Mouse (Mus musculus): ENCODE data around the gene Rubcn. TPM values are rescaled to one million over a fixed set of nuclear protein-coding genes. Genes with fewer than 3 reads are reported as not detected.
"Not testable (repeated sequence)": the region's sequence is repeated elsewhere in the genome, so short reads cannot be mapped to it uniquely, and the experiment has no call there.

The Rubcn gene
- total RNA-seq (2014; fragmentation: Nextera tagmentation) (5.1 and 6.6 TPM in 2 replicates), total RNA-seq (2017) (4.0 and 6.1 TPM in 2 replicates)

DNA sequence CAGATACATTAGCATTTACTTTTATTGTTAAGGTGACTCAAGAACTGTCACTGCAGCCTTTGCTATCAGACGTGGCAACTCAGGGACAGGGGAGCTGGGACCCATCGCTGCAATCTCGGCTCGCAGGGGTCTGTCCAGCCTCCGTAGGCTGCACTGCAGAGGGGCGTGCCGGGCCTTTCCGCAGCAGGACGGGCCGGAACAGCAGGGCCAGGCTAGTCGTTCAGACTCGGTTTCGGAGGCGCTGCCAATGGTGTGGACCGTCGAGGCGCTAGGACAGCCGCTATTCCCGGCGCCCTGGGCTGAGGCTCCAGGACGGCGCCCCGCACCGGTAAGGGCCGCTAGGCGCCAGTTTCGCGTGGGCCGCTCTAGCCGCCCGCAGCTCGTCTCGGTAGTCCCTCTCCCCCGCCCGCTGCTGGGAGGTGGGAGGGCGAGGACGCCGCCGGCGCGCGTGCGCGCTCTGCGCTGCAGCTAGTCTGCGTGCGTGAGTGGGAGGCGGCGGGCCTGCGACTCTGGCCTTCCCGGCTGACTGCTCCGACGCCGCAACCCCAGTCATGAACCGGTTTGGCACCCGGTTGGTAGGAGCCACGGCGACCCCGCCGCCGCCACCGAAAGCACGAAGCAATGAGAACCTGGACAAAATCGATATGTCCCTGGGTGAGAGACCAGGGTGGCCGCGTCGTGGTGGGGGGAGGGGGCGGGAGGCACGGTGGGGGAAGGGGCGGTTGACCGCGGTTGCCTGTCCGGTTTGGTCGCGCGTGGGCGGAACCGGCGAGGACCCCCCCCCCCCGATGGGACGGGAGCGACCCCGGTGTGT, at the start of gene Rubcn, which contains the start of gene Fyttd1:
Gene Rubcn, minus strand, starts transcription at position 424 of the 814 bp plus-strand sequence.
Gene Fyttd1, plus strand, starts transcription at position 158 of the 814 bp plus-strand sequence.
- ATAC-seq (replicated peaks; ENCODE audit: low FRiP score, low TSS enrichment, poor library complexity, severe bottlenecking): peak; percentile 95

- no peak for ATAC-seq (replicated peaks; ENCODE audit: low FRiP score, low TSS enrichment, poor library complexity, severe bottlenecking)
Measured at GRCm38 (mm10) chr16:32927044-32927443, 49.5 kb upstream of the Rubcn start.

GRCm38 (mm10) chr16:32926629-32927028, 49.1 kb upstream of the Rubcn start:
- ATAC-seq (replicated peaks; ENCODE audit: low FRiP score, low TSS enrichment, poor library complexity, severe bottlenecking): not testable (repeated sequence)

- ATAC-seq (replicated peaks; ENCODE audit: low FRiP score, low TSS enrichment, poor library complexity, severe bottlenecking): no peak
Measured at GRCm38 (mm10) chr16:32915292-32916068, 37.9 kb upstream of the Rubcn start.

DNA sequence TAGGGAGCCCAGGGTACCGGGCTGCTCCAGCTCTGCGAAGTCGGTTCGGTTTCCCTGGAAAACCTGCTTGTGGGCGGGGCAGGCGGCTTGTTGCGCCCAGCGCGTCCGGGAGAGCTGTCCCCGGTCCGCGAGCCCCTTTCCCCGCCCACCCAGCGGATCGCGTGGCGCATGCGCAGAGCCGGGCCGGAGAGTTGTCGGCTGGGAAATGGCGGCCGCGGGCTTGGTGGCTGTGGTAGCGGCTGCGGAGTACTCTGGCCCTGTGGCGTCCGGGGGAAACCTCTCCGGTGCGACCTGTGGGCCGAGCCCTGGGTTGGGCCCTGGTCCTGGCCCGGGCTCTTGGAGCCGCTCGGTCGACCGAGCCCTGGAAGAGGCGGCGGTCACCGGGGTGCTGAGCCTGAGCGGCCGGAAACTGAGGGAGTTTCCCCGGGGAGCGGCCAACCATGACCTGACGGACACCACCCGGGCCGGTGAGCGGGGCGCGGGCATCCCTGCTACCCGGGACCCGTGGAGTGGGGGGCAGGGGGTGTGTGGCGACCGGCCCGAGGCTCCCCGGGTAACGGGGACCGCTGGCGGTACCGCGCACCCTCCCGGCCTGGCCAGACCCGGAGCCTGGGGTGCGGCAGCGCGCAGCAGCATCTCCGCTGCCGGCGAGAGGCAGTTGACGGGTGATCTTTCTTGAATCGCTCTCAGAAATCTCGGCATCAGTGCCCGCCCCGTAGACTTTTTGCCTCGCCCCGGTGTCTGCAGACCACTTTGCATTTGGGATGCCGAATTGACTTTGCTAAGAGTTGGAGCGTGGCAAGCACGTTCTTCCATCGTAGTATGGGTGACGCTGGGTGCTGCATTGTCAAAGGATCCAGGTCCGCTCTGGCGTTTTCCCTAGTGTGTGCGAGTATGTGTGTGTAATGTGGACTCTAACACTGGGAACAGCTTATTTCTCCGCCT, 36.6 kb upstream of the Rubcn start, which contains the start of gene Lrch3:
Gene Lrch3, plus strand, starts transcription at position 164 of the 945 bp plus-strand sequence.
- peak; percentile 82 for ATAC-seq (replicated peaks; ENCODE audit: low FRiP score, low TSS enrichment, poor library complexity, severe bottlenecking)

GRCm38 (mm10) chr16:32913212-32913611, 35.6 kb upstream of the Rubcn start:
- no peak for ATAC-seq (replicated peaks; ENCODE audit: low FRiP score, low TSS enrichment, poor library complexity, severe bottlenecking)

- ATAC-seq (replicated peaks; ENCODE audit: low FRiP score, low TSS enrichment, poor library complexity, severe bottlenecking): peak; percentile 55; the same call in 1 of the 2 replicates
Measured at GRCm38 (mm10) chr16:32906727-32907126, 29.2 kb upstream of the Rubcn start.

DNA sequence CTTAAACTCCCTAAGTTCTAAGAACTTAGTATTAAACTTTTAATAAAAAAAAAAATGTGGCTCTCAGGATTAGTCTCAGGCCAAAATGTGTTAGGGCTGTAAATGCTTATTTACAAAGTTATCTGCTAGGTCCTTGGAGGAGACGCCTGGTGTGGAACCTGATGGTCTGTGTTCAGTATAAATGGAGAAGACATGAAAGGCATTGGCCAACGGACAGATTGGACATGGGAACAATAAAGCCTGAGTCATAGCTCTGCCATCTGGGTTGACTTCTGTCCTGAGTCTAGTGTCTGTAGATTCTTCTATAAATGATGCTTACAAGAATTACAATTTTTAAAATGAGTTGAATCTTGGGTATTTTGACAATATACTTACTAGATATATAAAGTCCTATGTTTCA, 28.6 kb upstream of the Rubcn start:
- no peak for ATAC-seq (replicated peaks; ENCODE audit: low FRiP score, low TSS enrichment, poor library complexity, severe bottlenecking)

DNA sequence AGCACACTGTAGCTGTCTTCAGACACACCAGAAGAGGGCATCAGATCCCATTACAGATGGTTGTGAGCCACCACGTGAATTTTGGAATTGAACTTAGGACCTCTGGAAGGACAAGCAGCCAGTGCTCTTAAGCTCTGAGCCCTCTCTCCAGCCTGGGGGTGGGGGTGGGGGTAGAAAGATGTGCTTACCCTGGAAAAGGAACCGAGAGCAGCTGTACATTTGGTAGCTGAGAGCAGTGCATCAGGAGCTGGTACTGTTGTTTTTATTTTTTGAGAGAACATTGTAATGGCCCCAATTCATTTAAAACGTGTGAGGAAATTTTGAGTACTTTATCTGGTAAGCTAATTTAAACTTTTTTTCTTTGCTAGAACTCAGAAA, 24.5 kb upstream of the Rubcn start:
- no peak for ATAC-seq (replicated peaks; ENCODE audit: low FRiP score, low TSS enrichment, poor library complexity, severe bottlenecking)

GRCm38 (mm10) chr16:32901360-32902050, 23.9 kb upstream of the Rubcn start:
- ATAC-seq (replicated peaks; ENCODE audit: low FRiP score, low TSS enrichment, poor library complexity, severe bottlenecking): no peak

DNA sequence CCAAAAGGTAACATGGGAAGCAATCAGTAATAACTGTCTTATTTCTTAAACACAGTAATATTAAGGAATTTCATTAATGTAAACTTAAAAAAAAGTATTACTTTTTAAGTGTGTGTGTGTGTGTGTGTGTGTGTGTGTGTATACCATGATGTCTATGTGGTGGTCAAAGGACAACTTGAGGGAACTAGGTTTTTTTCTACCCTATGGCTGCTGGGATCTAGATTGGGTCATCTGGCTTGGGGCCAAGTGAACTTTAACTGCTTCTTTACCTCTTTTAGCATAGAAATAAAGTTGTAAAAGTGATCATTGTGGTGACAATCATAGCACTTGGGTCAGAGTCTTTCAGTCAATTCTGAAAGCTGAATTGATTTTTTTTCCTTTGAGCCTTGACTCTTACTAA, 18.6 kb upstream of the Rubcn start:
- no peak for ATAC-seq (replicated peaks; ENCODE audit: low FRiP score, low TSS enrichment, poor library complexity, severe bottlenecking)

DNA sequence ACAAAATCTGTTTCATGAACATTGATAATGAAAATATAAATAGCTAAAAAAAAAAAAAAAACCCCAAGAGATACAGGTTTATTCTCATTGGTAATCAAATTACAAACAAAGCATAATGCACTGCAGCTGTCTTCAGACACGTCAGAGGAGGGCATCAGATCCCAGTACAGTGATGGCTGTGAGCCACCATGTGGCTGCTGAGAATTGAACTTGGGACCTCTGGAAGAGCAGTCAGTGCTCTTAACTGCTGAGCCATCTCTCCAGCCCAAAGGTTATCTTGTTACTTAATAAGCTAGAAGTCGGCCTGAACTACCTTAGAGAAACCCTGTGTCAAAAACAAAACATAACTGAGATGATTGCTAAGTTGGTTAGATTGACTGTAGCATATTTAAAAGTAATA, 12.3 kb upstream of the Rubcn start:
- ATAC-seq (replicated peaks; ENCODE audit: low FRiP score, low TSS enrichment, poor library complexity, severe bottlenecking): no peak

DNA sequence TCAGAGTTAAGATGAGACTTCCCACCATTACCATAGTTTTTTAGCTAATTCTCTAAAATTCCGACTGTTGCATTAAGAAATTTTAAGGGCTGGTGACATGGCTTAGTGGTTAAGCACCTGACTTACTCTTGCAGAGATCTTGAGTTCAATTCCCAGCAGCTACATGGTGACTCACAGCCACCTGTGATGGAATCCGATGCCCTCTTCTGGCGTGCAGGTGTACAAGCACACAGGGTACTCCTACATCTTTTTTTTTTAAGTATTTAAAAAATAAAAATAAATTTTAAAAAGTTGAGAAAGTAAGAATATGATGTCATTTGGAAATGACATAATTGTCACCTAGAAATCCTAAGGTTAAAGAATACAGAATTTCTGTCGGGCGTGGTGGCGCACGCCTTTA, 10.4 kb upstream of the Rubcn start:
- no peak for ATAC-seq (replicated peaks; ENCODE audit: low FRiP score, low TSS enrichment, poor library complexity, severe bottlenecking)

DNA sequence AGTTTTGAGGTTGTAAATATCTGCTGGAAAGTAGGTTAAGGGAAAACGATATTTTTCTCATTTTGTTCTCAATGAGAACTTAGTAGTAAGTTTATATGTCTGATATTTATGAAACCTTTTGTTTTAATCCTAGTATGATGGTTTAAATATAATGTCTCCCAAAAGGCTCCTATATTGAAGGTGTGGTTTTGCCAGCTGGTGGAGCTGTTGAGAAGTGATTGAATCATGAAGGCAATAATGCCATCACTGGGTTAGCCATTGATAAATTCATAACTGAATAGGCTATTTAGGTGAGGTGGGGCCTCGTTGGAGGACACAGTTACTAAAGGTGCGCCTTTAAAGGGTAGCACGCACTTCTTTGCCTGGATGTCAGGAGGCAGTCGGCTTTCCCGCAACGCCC, 4.0 kb upstream of the Rubcn start:
- ATAC-seq (replicated peaks; ENCODE audit: low FRiP score, low TSS enrichment, poor library complexity, severe bottlenecking): no peak

GRCm38 (mm10) chr16:32878972-32879926, 1.7 kb upstream of the Rubcn start:
- no peak for ATAC-seq (replicated peaks; ENCODE audit: low FRiP score, low TSS enrichment, poor library complexity, severe bottlenecking)

DNA sequence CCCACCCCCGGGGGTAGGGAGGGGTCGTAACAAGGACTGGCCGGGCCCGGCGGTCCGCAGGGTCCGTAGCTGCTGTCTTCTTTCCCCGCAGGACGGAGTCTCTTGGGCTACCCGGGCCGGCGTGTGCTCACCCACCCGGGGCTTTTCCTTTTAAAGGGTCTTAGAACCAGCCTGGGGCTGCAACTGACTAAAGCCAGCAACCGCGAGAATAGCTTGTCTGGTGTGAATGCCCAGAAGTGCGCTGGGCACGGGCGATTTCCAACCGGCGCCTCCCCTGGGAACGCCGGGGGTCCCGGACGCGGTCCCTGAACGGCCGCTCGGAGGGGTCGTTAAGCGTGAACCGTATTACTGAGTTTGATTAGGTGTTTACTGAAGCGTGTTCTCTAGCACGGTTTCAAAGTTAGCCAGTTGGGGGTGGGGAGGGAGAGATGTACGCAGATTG, 612 bp upstream of the Rubcn start:
- no peak for ATAC-seq (replicated peaks; ENCODE audit: low FRiP score, low TSS enrichment, poor library complexity, severe bottlenecking)

DNA sequence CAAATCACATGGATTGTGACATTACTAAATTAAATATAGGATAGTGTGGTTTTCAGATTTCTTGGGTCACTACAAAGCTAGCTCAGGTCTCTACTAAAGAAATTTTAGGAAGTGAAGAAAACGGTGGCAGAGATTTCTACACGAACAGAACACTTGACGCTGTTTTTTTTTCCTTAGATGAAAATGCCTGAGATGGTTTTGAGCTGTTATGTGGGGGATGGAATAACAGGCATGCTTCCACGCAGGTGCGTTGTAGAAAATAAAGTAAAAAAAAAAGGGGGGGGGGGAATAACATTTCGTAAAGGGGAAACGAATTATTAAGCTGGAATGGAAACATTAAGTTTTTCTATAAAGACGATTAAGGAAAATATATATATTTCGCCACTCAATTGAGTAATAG, 735 bp downstream of the Rubcn start:
- no peak for ATAC-seq (replicated peaks; ENCODE audit: low FRiP score, low TSS enrichment, poor library complexity, severe bottlenecking)

- no peak for ATAC-seq (replicated peaks; ENCODE audit: low FRiP score, low TSS enrichment, poor library complexity, severe bottlenecking)
Measured at GRCm38 (mm10) chr16:32875847-32876246, 1.7 kb downstream of the Rubcn start.
